Mouse (Mus musculus) liver, embryonic 15.5 days (tissue): ENCODE results near the gene Ndufa1. TPM values are rescaled to one million over a fixed set of nuclear protein-coding genes. Genes with fewer than 3 reads are reported as not detected.
"Not testable (repeated sequence)": the region's sequence is repeated elsewhere in the genome, so short reads cannot be mapped to it uniquely, and the experiment has no call there.

ENCODE experiments used
- ATAC-seq: fragments of 200-750 bp; cut with Nextera tagmentation; 2 replicates; pipeline ENCODE4 v1.8.0; 2017; ENCODE audit warnings: moderate number of reproducible peaks, mild to moderate bottlenecking, moderate library complexity; ENCODE audit not compliant: insufficient read depth
- H3K27ac ChIP-seq: fragments of 300-500 bp; sonication (generic); replicated peaks from 2 replicates; pipeline ENCODE4 v1.5.1; 2015; ENCODE audit warnings: mild to moderate bottlenecking, inconsistent platforms
- H3K27me3 ChIP-seq: fragments of 300-500 bp; sonication (generic); 2 replicates; pipeline ENCODE4 v1.6.1; 2015; ENCODE audit warnings: mild to moderate bottlenecking, inconsistent platforms
- H3K36me3 ChIP-seq: fragments of 300-500 bp; sonication (generic); replicated peaks from 2 replicates; pipeline ENCODE4 v1.6.1; 2015; ENCODE audit warnings: moderate library complexity, mild to moderate bottlenecking, inconsistent platforms
- H3K4me1 ChIP-seq: fragments of 300-500 bp; sonication (generic); replicated peaks from 2 replicates; pipeline ENCODE4 v1.6.1; 2015; ENCODE audit warnings: inconsistent platforms
- H3K4me2 ChIP-seq: fragments of 300-500 bp; sonication (generic); 2 replicates; pipeline ENCODE4 v1.6.1; 2015; ENCODE audit warnings: moderate library complexity, mild to moderate bottlenecking, inconsistent platforms
- H3K4me3 ChIP-seq: fragments of 300-500 bp; sonication (generic); replicated peaks from 2 replicates; pipeline ENCODE4 v1.5.1; 2015; ENCODE audit warnings: mild to moderate bottlenecking, inconsistent platforms
- H3K9ac ChIP-seq: fragments of 300-500 bp; sonication (generic); 2 replicates; pipeline ENCODE4 v1.6.1; 2015; ENCODE audit warnings: moderate library complexity, mild to moderate bottlenecking, inconsistent platforms
- H3K9me3 ChIP-seq: fragments of 300-500 bp; sonication (generic); replicated peaks from 2 replicates; pipeline ENCODE4 v1.6.1; 2016; ENCODE audit warnings: inconsistent platforms
- WGBS: fragments of 180-500 bp; shearing (Covaris S2); methylation state at CpG from one replicate; pipeline ENCODE4 v1.1.7; 2015; ENCODE audit warnings: mixed read lengths; ENCODE audit not compliant: insufficient replicate concordance; 5-methylcytosine and 5-hydroxymethylcytosine counted together
- polyA plus RNA-seq: library from polyadenylated mRNA; unstranded; fragments of >200 nt; fragmentation: Nextera tagmentation; extraction: Ambion mirVana; gene quantifications from 2 replicates; pipeline ENCODE4 v1.2.1, GENCODE M21; 2015

The Ndufa1 gene
- polyA plus RNA-seq, 1 experiment from 2014 or later, result 235 TPM

DNA sequence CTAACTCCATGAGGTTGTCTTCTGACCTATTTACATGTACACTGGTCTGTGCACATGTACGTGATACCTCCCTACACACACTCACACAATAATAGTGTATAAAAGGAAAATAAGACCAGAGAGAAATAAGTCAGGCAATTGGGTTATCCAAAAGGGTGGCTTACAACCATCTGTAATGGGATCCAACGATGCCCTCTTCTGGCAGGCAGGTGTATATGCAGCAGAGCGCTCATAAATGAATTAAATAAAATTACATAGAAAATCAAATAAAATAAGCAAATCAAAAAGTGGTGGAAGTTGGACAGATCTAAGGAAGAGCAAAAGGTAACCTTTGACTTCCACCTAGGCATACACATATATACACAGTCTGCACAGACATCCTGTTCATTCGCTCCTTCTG is 33.1 kb downstream of the Ndufa1 start:
- Histone ChIP-seq H3K27ac (no peak overlapping the region), H3K9me3 (no peaks in the 10 kb centered on the region), H3K4me1 (no peaks in the 10 kb centered on the region), H3K4me2 (no peak overlapping the region), H3K4me3 (no peak overlapping the region), H3K9ac (no peak overlapping the region), H3K27me3 (no peaks in the 10 kb centered on the region), H3K36me3 (peaks cover 7% of the 10 kb centered on the region; the same call in 1 of the 2 replicates)
- whole genome bisulfite sequencing, result 53% methylated on average over 4 of the region's 4 CpGs
- ATAC-seq, result no peak

DNA sequence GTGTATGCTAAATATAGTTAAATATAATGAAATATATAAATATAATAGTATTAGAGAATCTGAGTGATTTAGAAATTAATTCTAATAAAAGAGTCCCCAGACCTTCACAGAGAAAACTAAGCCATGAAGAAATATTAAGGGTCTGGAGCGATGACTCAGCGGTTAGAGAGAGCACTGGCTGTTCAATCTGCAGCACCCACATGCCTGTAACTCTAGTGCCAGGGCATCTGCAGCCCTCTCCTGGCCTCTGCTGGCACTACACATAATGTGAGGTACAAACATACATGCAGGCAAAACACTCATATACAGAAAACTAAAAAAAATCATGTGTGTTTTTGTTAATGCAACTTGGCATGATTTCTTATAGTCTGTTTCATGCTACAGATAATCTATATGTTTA is 46.0 kb downstream of the Ndufa1 start:
- ATAC-seq, result no peak
- Histone ChIP-seq H3K4me1 (no peaks in the 10 kb centered on the region), H3K36me3 (peaks cover 14% of the 10 kb centered on the region), H3K4me2 (no peak overlapping the region), H3K9me3 (no peaks in the 10 kb centered on the region), H3K27ac (no peak overlapping the region), H3K9ac (no peak overlapping the region), H3K4me3 (no peak overlapping the region), H3K27me3 (no peaks in the 10 kb centered on the region)
- 81% methylated on average over 2 of the region's 2 CpGs for WGBS

DNA sequence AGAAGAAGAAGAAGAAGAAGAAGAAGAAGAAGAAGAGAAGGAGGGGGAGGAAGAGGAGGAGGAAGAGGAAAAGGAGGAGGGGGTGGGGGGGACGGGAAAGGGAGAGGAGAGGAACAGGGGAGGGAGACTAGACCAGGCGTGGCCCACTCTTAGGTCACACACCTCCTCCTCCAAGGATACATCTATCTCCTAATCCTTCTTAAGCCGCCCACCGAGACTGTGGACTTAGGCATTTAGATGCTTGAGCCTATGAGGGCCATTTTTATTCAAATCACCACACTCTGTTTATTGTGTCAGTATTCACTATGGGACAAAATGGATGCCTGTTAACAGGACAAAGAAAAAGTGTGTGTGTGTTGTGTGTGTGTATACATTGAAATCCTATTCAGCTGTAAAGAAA is 46.5 kb downstream of the Ndufa1 start:
- H3K36me3 ChIP-seq, result peaks cover 14% of the 10 kb centered on the region
- not testable (repeated sequence) for H3K4me1 ChIP-seq, ATAC-seq, H3K9ac ChIP-seq, H3K4me2 ChIP-seq, H3K4me3 ChIP-seq, H3K27me3 ChIP-seq, H3K27ac ChIP-seq, H3K9me3 ChIP-seq
- WGBS, result 11% methylated on average over 1 of the region's 4 CpGs

DNA sequence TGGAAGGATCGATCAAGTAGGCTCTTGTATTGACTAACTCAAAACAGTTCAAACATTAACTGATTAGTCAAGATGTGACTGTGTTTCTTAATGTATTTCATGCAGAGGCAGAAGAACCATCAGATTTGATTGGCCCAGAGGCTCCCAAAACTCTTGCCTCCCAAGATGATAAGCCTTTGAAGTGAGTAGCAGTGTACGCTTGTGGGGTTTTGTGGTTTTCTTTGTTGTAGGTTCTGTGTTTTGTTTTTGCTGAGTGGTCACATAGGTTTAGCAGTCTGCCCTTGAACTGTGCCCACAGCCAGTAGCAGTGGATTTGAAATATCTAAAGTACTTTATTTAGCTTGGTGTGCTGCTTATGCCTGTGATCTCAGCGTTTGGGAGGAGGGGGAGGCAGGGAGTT is 49.2 kb downstream of the Ndufa1 start:
- Histone ChIP-seq H3K4me1 (no peaks in the 10 kb centered on the region), H3K9ac (no peak overlapping the region), H3K4me3 (no peak overlapping the region), H3K27ac (no peak overlapping the region), H3K4me2 (no peak overlapping the region), H3K36me3 (peaks cover 34% of the 10 kb centered on the region), H3K27me3 (no peaks in the 10 kb centered on the region), H3K9me3 (no peaks in the 10 kb centered on the region)
- 68% methylated on average over 3 of the region's 3 CpGs for WGBS
- ATAC-seq, result no peak

Other genes starting within 250 kb of the Ndufa1 start
- gene Sept6, start 199.4 kb downstream of the Ndufa1 start, polyA plus RNA-seq, result 3.4 and 3.9 TPM in 2 replicates
- gene Sowahd, start 142.3 kb downstream of the Ndufa1 start, polyA plus RNA-seq, result 0.06 and 0.09 TPM in 2 replicates
- 219 and 316 TPM in 2 replicates for gene Rpl39, start 105.8 kb downstream of the Ndufa1 start, polyA plus RNA-seq
- gene Upf3b, start 80.8 kb downstream of the Ndufa1 start, polyA plus RNA-seq, result 8.1 and 8.3 TPM in 2 replicates
- gene Nkap, start 64.4 kb downstream of the Ndufa1 start, polyA plus RNA-seq, result 4.9 and 5.1 TPM in 2 replicates
- not detected in 2 replicates for gene Akap14, start 22.3 kb downstream of the Ndufa1 start, polyA plus RNA-seq
- gene Rnf113a1, start 82 bp upstream of the Ndufa1 start, polyA plus RNA-seq, result 2.7 TPM in 2 replicates
- gene Gm9, start 19.9 kb upstream of the Ndufa1 start, polyA plus RNA-seq, result not detected in 2 replicates
- not detected in 2 replicates for gene Rhox1, start 31.1 kb upstream of the Ndufa1 start, polyA plus RNA-seq
- gene Rhox2a, start 53.8 kb upstream of the Ndufa1 start, polyA plus RNA-seq, result not detected in 2 replicates
- gene Rhox3a, start 58.8 kb upstream of the Ndufa1 start, polyA plus RNA-seq, result not detected in 2 replicates
- gene Rhox4a, start 74.2 kb upstream of the Ndufa1 start, polyA plus RNA-seq, result not detected in 2 replicates
- not detected in 2 replicates for gene Rhox3a2, start 188.9 kb upstream of the Ndufa1 start, polyA plus RNA-seq
- gene Rhox4a2, start 199.7 kb upstream of the Ndufa1 start, polyA plus RNA-seq, result not detected in 2 replicates
- gene Rhox2b, start 220.9 kb upstream of the Ndufa1 start, polyA plus RNA-seq, result not detected in 2 replicates
- not detected in 2 replicates for gene Rhox4b, start 241.3 kb upstream of the Ndufa1 start, polyA plus RNA-seq